Mouse (Mus musculus) liver, embryonic 14.5 days (tissue): ENCODE measurements around the gene Ccdc113.

Experiments used
- CTCF ChIP-seq: IDR thresholded peaks from 2 replicates; pipeline ENCODE4 v1.5.1; 2016; ENCODE audit warnings: antibody characterized with exemption, low read depth, control low read depth
- EP300 ChIP-seq: IDR thresholded peaks from 2 replicates; pipeline ENCODE4 v1.6.1; 2016; ENCODE audit warnings: antibody characterized with exemption, low read depth

DNA sequence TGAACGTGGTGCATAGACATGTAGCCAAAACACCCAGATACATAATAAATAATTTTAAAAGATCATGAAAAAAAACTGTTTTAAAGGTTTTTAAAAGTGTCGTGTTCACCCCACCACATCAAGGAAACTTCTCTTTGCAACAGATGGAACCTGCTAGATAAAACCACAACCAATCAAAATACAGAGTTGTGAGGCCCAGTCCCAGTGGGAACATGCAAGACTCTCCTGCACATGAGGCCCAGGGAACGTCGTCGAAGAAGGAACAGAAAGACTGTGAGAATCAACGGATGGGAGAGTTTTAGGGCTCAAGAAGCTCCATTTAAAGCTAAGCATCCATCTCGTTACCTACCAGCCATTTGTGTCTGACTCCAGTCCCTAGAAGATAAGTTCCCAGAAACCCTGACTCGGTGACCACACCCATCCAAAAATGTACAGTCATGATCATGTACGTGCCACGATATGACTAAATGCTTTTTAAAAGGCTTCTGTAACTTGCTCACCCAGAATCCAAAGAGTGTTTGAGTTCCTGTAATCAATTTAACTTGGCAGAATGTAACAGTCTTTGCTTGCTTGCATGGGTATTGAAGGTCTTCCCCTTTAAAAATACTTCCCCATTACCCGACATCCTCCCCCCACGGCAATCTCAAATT is 58.4 kb downstream of the Ccdc113 start:
- TF ChIP-seq CTCF (no peak), EP300 (peak; percentile 77)
